Mouse (Mus musculus) brain, embryonic 14.5 days (tissue): ENCODE measurements around the gene Lor.

Experiments used
- CTCF ChIP-seq: fragments of 200-500 bp; IDR thresholded peaks from 2 replicates; pipeline ENCODE4 v1.5.1; 2012; ENCODE audit warnings: inconsistent platforms, mild to moderate bottlenecking, moderate library complexity, borderline replicate concordance; ENCODE audit not compliant: insufficient read depth, insufficient read length; ENCODE audit errors: extremely low read depth
- POLR2A ChIP-seq: fragments of 200-500 bp; IDR thresholded peaks from 2 replicates; pipeline ENCODE4 v1.6.1; 2012; ENCODE audit warnings: mild to moderate bottlenecking, inconsistent platforms, borderline replicate concordance; ENCODE audit not compliant: poor library complexity, insufficient read depth, insufficient read length, severe bottlenecking; ENCODE audit errors: extremely low read depth

DNA sequence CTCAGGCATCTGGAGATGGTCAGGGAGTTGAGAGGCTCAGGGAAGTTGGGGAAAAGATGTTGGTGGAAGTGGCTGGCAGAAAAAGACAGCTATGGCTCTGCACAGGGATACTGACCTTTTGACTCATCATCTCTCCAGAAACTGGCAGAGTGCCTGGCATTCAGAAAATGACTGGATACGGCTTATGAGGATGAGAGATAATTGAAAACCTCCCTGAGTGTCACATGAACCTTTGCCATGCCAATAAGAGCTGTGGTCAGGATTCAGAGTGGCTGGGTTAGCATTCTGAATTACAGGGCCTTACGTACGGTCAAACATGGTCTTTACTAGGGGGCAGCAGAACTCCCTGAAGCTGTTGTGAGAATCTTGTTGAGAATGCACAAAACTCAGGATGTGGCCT lies 38.0 kb upstream of the Lor start:
- no peak for TF ChIP-seq POLR2A
- no peak for TF ChIP-seq CTCF
